Mouse (Mus musculus) neutrophil, adult 5-6 weeks (primary cell): ENCODE results near the gene Spaca4. TPM values are rescaled to one million over a fixed set of nuclear protein-coding genes. Genes with fewer than 3 reads are reported as not detected.

Experiments
- ATAC-seq: fragments of 151-379, 151-347 bp; 2 replicates; pipeline ENCODE4 v1.8.0; 2017; ENCODE audit warnings: mild to moderate bottlenecking, moderate TSS enrichment; ENCODE audit not compliant: insufficient number of reproducible peaks, poor library complexity, low FRiP score, severe bottlenecking; ENCODE audit errors: extremely low read depth
- total RNA-seq: library from RNA; stranded (forward); fragments of 200-1000 nt; gene quantifications from 2 replicates; pipeline ENCODE4 v1.2.3, GENCODE M21; 2017

The Spaca4 gene
- total RNA-seq, 1 experiment from 2014 or later: not detected

- peak; percentile 25; the same call in 1 of the 2 replicates for ATAC-seq
These were observed 7.9 kb upstream of the Spaca4 start for GRCm38 (mm10) chr7:45733477-45733876.

GRCm38 (mm10) chr7:45730727-45731431 lies 5.3 kb upstream of the Spaca4 start:
- no peak for ATAC-seq

- no peak for ATAC-seq
These were observed 2.0 kb upstream of the Spaca4 start for GRCm38 (mm10) chr7:45727625-45728024.

- ATAC-seq: no peak
These were observed 806 bp upstream of the Spaca4 start for GRCm38 (mm10) chr7:45726419-45726818.

GRCm38 (mm10) chr7:45725151-45725550 lies 462 bp downstream of the Spaca4 start:
- ATAC-seq: no peak

GRCm38 (mm10) chr7:45723781-45724180 lies 1.8 kb downstream of the Spaca4 start:
- ATAC-seq: no peak

GRCm38 (mm10) chr7:45723301-45723700 lies 2.3 kb downstream of the Spaca4 start:
- no peak for ATAC-seq

- no peak for ATAC-seq
These were observed 3.3 kb downstream of the Spaca4 start for GRCm38 (mm10) chr7:45722348-45722713.

- ATAC-seq: no peak
These were observed 3.8 kb downstream of the Spaca4 start for GRCm38 (mm10) chr7:45721642-45722347.

- ATAC-seq: no peak
These were observed 4.4 kb downstream of the Spaca4 start for GRCm38 (mm10) chr7:45721234-45721571.

GRCm38 (mm10) chr7:45720413-45721233 lies 5.0 kb downstream of the Spaca4 start, which contains the start of gene Fam83e:
Gene Fam83e, plus strand, starts transcription at chr7:45721212.
- no peak for ATAC-seq

GRCm38 (mm10) chr7:45719738-45720412 lies 5.7 kb downstream of the Spaca4 start:
- ATAC-seq: no peak

GRCm38 (mm10) chr7:45719180-45719579 lies 6.4 kb downstream of the Spaca4 start:
- ATAC-seq: no peak

GRCm38 (mm10) chr7:45718331-45718730 lies 7.3 kb downstream of the Spaca4 start:
- ATAC-seq: no peak

GRCm38 (mm10) chr7:45717918-45718297 lies 7.7 kb downstream of the Spaca4 start, which contains the start of gene Sphk2:
Gene Sphk2, minus strand, starts transcription at chr7:45718002.
- ATAC-seq: peak; percentile 73

GRCm38 (mm10) chr7:45716952-45717917 lies 8.4 kb downstream of the Spaca4 start:
- ATAC-seq: no peak

- no peak for ATAC-seq
These were observed 9.2 kb downstream of the Spaca4 start for GRCm38 (mm10) chr7:45716460-45716857.
